Mouse (Mus musculus) right cerebral cortex, adult 18-20 months (tissue): ENCODE data around the gene Zfp119b.
"Not testable (repeated sequence)": the region's sequence is repeated elsewhere in the genome, so short reads cannot be mapped to it uniquely, and the experiment has no call there.

Source experiments
- DNase-seq: peaks from one replicate; pipeline ENCODE4 v3.0.0; 2022; ENCODE audit warnings: mixed read lengths

Gene Zfp119b

GRCm38 (mm10) chr17:55957168-55957567, 7.9 kb upstream of the Zfp119b start:
- DNase-seq, result peak; percentile 63

DNA sequence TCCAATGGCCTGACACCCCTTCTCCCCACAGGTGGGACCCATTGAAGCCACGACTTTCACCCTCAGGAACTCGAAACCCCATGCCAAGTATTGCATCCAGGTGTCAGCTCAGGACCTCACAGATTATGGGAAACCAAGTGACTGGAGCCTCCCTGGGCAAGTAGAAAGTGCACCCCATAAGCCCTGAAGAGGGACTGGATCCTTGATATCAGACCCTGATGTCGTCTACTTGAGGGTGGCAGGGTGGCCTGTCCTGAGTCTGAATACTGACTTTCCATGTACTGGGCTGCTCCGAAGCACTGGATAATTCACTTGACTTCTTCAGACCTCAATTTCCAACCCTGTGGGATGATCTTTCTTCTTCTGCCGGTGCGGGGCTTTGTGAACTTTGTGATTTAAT, 7.3 kb upstream of the Zfp119b start:
- DNase-seq, result no peak

GRCm38 (mm10) chr17:55956129-55956528, 6.8 kb upstream of the Zfp119b start:
- DNase-seq, result peak; percentile 87

- DNase-seq, result no peak
These were observed 4.9 kb upstream of the Zfp119b start for GRCm38 (mm10) chr17:55954229-55954628.

DNA sequence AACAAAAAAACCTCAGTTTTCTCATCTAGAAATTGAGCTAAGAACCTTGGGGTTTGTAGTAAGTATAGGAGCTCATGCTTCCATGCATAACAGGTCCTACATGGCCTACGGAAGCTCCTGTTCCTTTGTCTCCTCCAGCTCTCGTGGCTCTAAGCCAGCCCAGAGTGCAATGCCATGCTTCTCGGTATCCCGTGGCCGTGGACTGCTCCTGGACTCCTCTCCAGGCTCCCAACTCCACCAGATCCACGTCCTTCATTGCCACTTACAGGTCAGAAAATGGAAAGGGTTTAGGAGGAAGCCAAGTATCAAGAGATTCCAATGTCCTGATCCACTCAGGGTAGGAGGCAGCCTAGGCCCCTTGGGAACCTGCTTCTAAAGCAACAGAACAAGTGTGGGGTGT, 4.5 kb upstream of the Zfp119b start:
- DNase-seq, result no peak

DNA sequence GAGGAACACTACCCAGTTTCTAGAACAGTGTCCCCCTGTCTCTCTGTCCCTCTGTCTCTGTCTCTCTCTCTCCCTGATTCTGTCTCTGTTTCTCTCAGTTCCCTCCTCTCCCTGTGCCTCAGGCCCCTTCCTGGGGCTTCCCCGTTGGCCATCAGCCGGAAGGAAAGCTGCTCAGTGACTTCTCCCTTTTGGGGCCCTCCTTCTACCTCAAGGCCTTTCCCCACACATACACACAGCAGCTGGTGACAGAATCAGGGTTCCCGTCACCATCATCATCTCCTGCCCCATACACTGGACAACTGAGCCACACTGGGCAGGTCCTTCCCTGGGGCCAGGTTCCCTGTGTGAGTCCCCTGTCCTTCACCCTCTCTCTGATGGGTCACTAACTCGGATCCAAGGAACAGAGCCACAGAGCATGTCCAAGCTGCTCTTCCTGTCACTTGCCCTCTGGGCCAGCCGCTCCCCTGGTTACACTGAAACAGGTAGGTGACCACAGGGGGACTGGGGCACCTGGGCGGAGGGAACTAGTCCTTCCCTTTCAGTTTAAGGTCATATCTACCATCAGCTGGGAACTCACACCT, 3.2 kb upstream of the Zfp119b start, which contains the start of gene Ebi3:
TSS of gene Ebi3 (plus strand) at position 194 of the 581 bp plus-strand sequence.
- no peak for DNase-seq

DNA sequence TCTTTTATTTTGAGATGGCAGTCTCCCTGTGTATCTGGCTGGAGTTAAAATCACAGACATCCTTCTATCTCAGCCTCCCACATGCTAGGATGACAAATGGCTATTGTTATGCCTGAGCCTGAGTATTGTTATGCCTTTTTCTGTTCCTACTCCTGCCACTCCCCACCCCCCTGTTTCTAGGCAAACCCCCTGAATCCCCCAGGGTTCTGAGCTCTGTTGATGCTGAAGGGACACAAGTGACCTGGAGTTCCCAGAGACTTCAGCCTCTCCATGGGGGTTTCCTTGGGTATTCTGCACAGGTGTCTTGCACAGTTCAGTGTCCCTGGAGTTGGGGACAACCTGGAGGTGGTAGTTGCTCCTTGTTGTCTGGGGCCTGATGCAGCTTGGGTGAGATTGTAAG, 2.7 kb upstream of the Zfp119b start:
- no peak for DNase-seq

GRCm38 (mm10) chr17:55950601-55951000, 1.3 kb upstream of the Zfp119b start:
- no peak for DNase-seq

DNA sequence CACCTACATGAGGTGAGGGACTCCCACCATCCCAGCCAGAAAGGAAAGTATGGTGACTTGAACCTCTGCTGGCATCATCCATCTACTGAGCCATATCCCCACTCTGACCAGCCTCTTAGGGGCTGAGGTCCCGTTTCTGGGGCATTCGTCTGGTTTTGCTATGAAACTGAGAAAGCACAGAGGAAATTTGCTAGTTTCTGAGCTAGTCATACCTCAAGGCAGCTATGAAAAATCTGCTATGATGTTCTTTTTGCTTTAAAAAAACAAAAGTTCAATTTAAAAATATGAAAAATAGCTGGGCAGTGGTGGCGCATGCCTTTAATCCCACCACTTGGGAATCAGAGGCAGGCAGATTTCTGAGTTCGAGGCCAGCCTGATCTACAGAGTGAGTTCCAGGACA, 653 bp downstream of the Zfp119b start:
- no peak for DNase-seq

DNA sequence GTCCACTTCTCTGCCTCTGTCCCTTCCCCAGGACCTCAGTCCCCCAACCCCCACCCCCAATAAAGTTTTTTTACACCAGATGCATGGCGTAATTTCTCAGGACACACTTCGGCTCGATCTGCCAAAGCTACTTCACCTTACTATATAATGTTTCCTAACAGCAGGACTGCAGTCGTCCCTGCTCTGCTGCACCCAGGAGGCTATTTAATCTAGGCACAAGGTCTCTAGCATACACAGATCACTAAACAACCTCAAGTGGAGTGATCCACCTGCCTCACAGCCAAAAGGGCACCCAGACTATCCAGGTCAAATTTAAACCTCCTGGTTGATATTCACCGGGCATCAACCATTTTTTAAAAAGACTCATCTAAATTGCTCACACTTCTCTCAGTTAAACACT, 3.6 kb downstream of the Zfp119b start:
- DNase-seq, result no peak

DNA sequence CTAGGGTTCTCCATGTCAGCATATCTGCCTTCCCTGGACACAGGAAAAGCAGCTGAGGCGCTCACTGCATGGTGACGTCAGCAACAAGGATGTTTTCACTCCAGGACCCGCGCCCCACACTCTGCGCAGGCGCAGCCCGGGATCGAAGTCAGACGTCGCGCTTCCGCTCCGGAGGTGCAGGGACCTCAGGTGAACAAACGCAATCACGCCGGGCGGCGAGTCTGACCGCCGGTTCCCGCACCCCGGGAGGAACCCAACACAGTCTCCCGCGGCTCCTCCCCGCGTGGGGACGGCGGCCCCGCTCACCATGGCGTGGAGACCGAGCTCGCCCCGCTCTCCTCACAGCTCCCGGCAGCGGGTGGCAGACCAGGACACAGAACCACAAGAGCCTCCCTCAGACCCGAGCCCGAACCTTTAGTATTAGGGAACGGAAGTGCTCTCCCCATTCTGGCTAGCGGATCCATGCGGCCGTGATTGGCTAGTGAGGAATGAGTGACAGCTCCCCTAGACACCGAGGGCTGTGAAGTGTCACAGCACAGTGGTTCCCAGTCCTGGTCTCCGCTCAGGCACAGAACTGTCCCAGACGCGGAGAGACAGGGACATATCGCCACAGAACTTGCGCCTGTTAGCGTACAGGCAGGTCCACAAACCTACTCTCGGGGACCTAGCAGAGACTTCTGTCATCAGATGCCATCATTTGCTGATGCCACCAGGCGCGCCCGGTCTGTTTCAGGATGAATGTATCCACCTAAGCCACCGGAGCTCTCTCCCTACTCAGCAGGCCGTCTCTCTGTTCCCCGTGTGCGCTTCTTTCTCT, 4.2 kb downstream of the Zfp119b start:
- peak; percentile 98 for DNase-seq

DNA sequence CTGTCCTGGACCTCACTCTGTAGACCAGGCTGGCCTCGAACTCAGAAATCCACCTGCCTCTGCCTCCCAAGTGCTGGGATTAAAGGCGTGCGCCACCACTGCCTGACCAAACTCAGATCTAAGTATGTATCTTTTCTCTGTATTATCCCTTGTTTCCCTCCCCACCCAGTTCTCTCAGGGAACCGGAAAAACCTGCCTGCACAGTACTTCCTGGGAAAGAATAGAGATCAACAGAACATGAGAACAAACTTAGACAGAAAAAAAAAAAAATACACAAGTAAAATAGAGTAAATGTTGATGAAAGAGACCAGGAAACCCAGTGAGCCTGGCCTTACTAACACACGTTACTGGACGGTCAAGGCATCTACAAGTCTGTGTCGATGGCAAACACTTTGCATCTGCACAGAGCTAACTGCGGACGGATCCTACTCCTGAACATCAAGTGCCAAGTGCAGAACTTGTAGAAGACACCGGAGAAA, 4.9 kb downstream of the Zfp119b start:
- DNase-seq, result not testable (repeated sequence)

GRCm38 (mm10) chr17:55933191-55933590, 16.1 kb downstream of the Zfp119b start:
- no peak for DNase-seq

DNA sequence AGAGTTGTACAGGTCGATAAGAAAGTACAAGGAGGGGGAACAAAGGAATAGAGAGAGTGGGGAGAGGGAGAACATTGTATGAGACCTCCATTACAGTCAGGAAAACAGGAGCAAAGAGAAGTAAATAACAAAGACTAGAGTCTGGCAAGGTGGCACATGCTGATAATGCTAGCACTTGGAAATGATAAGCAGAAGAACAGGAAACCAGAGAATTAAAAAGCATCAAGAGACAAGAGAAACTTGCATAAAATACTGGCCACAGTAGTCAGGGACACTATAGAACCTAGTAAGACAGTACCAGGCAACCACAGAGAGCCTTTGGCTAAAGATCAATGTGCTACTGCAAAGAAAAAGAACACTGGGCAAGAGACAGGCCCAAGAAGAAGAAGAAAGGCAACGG, 16.7 kb downstream of the Zfp119b start:
- DNase-seq, result no peak

DNA sequence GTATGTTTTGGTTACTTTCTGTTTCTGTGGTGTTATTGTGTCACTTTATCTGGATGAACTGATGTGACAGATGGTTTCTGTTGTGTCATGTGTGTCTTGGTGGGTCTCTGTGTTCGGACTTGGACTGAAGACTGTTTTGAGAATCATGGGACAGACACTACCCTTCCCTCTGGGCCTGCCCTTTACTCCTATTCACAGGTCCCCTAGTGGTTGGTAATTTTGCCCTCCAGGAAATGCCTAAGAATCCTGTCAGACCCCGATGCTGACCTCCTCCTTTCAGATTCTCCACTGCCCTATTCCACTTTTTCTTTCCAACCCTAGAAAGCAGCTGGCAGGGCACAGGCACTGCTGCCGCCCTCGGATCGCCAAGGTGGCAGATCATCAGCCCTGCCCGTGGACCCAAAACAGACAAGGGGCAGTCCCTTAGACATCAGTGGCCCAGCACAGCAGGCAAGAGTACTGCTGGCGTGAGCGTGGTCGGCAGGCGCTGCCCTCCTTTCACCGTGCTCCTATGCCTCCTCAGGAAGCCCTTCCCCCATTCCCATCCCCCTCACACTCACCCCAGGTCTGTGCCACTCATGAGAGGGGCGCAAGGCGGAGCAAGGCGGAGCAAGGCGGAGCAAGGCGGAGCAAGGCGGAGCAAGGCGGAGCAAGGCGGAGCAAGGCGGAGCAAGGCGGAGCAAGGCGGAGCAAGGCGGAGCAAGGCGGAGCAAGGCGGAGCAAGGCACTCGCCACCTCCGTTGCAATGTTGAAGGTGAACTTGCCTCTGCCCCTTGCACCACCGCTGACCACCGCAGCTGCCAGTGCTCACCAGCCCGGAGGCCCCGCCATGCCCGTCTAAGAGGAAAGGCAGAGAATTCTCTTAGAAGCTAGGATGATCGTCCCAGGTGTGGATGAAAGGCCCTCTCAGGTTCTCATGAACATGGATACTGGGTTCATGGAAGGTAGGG, 17.5 kb downstream of the Zfp119b start:
- peak; percentile 62 for DNase-seq

GRCm38 (mm10) chr17:55906669-55907068, 42.6 kb downstream of the Zfp119b start:
- DNase-seq, result no peak

DNA sequence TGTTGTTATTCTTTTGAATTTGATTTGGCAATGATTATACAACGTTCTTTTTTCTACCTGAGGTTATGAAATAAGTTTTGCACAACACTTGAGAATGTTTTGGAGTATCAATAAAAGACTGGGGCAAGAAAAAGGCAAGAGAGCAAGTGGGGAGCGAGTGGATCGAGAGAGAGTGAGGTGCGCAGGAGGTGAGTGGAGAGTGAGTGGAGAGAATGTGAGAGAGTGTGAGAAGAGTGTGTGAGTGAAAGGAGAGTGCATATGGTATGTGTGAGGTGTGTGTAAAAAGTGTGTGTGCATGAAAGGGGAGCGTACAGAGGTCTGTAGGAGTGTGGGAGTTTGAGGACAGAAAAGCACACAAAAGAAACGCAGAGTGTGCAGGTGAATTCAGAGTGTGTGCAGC, 45.2 kb downstream of the Zfp119b start:
- no peak for DNase-seq

DNA sequence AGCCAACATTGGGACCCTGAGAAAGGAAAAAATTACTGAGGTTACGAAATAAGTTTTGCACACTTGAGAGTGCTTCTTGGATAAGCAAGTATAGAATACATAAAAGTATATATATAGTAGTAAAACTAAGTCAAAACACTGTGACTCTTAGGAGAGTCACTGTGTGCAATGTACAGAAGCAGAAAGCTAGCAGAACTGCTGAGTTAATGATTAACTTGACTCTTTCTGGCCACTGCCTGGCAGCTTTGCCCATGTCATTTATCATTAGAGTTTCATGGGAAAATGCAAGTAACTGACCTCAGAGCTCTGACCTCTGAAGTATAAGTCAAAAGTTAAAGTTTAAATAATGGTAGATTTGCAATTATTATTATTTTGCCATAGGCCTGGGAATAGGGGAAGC, 45.6 kb downstream of the Zfp119b start:
- no peak for DNase-seq

GRCm38 (mm10) chr17:55903087-55903486, 46.2 kb downstream of the Zfp119b start:
- no peak for DNase-seq

- DNase-seq, result peak; percentile 17
These were observed 56.8 kb downstream of the Zfp119b start for GRCm38 (mm10) chr17:55892406-55892955.
